Mouse (Mus musculus) embryo, embryonic 11.5 days (tissue): ENCODE data around the gene Plet1.

Source experiments
- DNase-seq: peaks from one replicate; pipeline ENCODE4 v3.0.0-alpha.2; 2012; ENCODE audit warnings: low read depth, low spot score

Plet1 gene

DNA sequence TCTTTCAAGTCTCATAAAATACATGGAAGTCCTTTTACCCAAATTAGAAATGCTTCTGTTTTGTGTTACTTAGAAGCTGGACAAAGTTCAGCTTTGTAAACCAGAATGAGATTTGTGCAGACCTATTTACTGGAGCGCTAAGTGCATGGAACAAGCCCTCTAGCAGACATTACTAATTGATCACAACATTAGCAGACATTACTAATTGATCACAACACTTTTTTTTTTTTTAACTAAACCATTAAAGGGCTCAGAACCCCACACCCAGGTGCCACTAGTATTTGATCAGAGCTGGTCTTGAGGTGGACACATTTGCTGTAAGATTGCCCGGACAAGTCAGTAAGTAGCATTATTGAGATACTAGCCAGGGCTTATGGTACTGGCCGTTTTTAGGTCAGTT, 39.5 kb downstream of the Plet1 start:
- DNase-seq, result no peak

DNA sequence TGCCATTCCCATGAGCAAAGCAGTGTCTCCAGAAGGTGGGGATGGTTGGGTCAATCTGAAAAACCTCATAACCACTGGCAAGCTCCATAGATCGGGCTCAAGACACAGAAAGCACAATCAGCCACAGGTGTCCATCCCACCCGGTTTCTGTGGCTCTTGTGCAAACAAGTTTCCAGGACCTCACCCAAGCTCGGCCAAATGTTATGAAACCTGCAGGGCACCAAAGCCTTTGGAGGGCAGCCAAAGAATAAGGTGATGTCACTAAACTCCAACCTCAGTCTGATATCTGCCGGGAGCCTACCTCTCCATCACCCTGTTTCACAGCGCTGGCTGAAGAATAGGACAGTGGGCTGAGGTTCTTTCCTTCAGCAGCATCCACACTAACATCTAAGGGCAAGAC, 41.6 kb downstream of the Plet1 start:
- no peak for DNase-seq

GRCm38 (mm10) chr9:50536603-50537135, 42.3 kb downstream of the Plet1 start:
- DNase-seq, result no peak

- DNase-seq, result no peak
These were observed 43.0 kb downstream of the Plet1 start for GRCm38 (mm10) chr9:50537295-50537694.

DNA sequence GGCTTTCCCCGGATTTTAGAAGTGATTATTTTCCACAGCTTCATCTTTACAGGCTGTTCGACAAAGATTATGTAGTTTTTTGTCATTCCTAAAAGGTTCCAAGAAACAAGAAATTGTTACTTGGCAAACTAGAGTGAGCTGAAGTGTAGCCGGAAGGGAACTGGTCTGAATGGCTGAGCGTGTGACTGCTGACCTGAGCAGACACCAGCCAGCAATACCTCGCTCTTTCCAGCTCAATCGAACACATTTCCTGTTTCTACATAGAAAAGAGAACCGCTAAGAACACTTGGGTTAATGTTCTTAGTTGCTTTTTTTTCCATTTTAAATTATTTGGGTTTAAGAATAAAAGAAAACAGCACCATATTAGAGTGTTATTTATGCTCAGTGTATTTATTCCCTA, 45.8 kb downstream of the Plet1 start:
- no peak for DNase-seq

GRCm38 (mm10) chr9:50542401-50542800, 48.1 kb downstream of the Plet1 start:
- DNase-seq, result no peak

GRCm38 (mm10) chr9:50547859-50548478, 53.6 kb downstream of the Plet1 start:
- no peak for DNase-seq

GRCm38 (mm10) chr9:50548936-50549335, 54.6 kb downstream of the Plet1 start:
- DNase-seq, result no peak

- DNase-seq, result no peak
These were observed 57.9 kb downstream of the Plet1 start for GRCm38 (mm10) chr9:50552206-50552605.

DNA sequence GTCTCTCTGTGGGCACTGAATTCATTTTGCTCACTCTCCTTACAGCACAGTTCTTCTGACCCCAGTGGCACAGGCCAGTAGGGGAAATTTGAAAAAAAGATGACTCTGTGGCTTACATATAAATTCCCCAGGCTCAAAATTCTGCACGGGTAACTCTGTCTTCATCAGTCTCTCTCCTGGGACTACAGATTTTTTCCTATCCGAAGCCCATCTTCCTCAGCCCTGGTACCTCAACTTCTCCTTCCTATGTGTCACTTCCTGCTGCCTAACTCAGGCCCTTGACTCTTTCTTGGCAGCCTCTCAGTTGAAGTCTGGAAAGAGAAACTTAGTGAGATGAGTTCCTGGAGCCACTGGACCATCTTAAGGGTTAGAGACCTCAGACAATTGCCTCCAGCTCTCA, 59.2 kb downstream of the Plet1 start:
- no peak for DNase-seq

DNA sequence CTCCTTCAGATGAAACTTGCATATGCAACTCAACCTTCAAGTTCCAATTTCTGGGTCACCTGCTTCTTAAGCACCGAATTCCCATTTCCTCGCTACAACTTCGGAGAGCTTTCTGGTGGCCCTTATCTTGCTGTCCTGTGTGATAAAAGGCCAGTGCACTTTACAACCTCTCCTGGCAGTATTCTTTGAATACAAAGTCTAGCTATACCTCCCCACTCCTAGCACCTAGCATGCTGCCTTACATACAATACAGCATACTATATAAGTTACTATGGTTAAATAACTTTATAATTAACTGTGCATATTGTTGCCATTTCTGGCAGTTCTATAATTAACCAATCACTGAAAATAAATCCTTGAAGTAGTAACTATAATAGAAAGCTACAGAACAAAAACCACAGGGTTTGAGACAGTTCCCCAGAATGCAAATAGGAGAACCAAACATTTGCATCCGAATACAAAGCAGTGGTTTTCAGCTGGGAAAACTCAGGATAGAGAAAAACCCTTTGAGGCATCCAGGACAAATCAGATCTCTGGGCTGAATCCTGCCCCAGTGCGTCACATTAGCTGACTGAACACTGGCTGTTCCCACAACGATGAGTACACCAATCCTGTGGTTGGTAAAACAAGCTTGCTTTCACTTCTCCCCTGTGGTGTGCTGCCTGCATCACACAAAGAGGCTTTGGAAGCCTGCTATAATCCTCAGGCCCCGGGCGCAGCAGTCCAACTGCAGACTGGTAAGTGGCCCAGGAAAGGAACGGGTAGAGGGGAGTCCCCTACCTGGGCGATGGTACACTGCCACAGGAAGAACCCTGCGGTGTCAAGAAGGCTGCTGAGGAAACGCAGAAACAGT, 60.1 kb downstream of the Plet1 start, which contains the start of gene Il18:
Gene Il18 (plus strand): TSS at position 587 of the 853 bp plus-strand sequence.
- DNase-seq, result no peak

GRCm38 (mm10) chr9:50555094-50555446, 60.7 kb downstream of the Plet1 start, which contains the start of gene Bco2:
Gene Bco2, minus strand, starts transcription at chr9:50555181.
- DNase-seq, result no peak
